Mouse (Mus musculus) small intestine, adult 2 months (tissue): ENCODE data around the gene Gm35134. TPM values are rescaled to one million over a fixed set of nuclear protein-coding genes. Genes with fewer than 3 reads are reported as not detected.
"Not testable (repeated sequence)": the region's sequence is repeated elsewhere in the genome, so short reads cannot be mapped to it uniquely, and the experiment has no call there.

Experiments
- H3K27ac ChIP-seq: fragments of 200-500 bp; 2 replicates; pipeline ENCODE4 v1.5.1; 2012; ENCODE audit warnings: low read depth, low read length, control low read depth, inconsistent platforms; ENCODE audit not compliant: insufficient read depth
- H3K27me3 ChIP-seq: fragments of 200-500 bp; 2 replicates; pipeline ENCODE4 v1.6.1; 2012; ENCODE audit warnings: mild to moderate bottlenecking, moderate library complexity, low read length, inconsistent platforms; ENCODE audit not compliant: control insufficient read depth, insufficient read depth
- H3K36me3 ChIP-seq: fragments of 200-500 bp; 2 replicates; pipeline ENCODE4 v1.6.1; 2012; ENCODE audit warnings: mild to moderate bottlenecking, low read length, control low read depth, inconsistent platforms; ENCODE audit not compliant: control insufficient read depth, insufficient read depth
- H3K4me1 ChIP-seq: fragments of 200-500 bp; 2 replicates; pipeline ENCODE4 v1.6.1; 2012; ENCODE audit warnings: low read length, inconsistent platforms, mixed read lengths; ENCODE audit not compliant: control insufficient read depth, insufficient read depth, insufficient read length
- H3K4me3 ChIP-seq: fragments of 200-500 bp; 2 replicates; pipeline ENCODE4 v1.5.1; 2012; ENCODE audit warnings: low read depth, mild to moderate bottlenecking, control low read depth, inconsistent platforms, low read length, moderate library complexity
- WGBS: fragments of 180-500 bp; shearing (Covaris S2); methylation state at CpG from one replicate; pipeline ENCODE4 v1.1.7; 2018; 5-methylcytosine and 5-hydroxymethylcytosine counted together
- polyA plus RNA-seq: library from polyadenylated mRNA; depleted of rRNA; stranded (reverse); fragments of >200 nt; gene quantifications from 2 replicates; pipeline ENCODE4 v1.2.3, GENCODE M21; 2012; rRNA removed

The Gm35134 gene
- polyA plus RNA-seq: not detected in 2 replicates

DNA sequence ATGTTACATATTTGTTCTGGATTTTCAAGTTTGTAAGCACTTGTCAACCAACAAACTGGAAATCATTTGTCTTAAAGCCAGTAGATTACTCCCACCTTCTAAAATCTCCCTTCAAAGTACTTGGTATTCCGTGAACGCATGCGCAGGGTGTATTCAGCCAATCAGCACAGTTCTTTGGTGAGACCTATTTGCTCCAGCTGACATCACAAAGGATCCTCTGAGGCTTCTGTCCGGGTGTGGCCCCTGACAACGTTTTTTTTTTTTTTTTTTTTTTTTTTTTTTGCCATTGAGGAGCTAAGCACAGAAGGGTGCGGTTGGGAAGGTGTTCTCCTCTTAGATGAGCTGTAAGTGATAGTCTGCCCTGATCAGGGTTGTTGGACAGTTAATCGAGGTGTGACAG lies at the start of gene Gm35134:
Gm35134 (plus strand) TSS at position 301 of the 400 bp plus-strand sequence.
- not testable (repeated sequence) for H3K4me3 ChIP-seq, H3K27ac ChIP-seq, H3K27me3 ChIP-seq, H3K36me3 ChIP-seq, H3K4me1 ChIP-seq
- WGBS: no CpG with 5 or more reads among the region's 7 CpGs
